Mouse (Mus musculus) lung, embryonic 16.5 days (tissue): ENCODE data around the gene Ifnz. TPM values are rescaled to one million over a fixed set of nuclear protein-coding genes. Genes with fewer than 3 reads are reported as not detected.
"Not testable (repeated sequence)": the region's sequence is repeated elsewhere in the genome, so short reads cannot be mapped to it uniquely, and the experiment has no call there.

Experiments used
- ATAC-seq: fragments of 200-750 bp; cut with Nextera tagmentation; 2 replicates; pipeline ENCODE4 v1.8.0; 2017; ENCODE audit warnings: low read depth, mild to moderate bottlenecking, moderate library complexity
- H3K27ac ChIP-seq: fragments of 300-500 bp; sonication (generic); 2 replicates; pipeline ENCODE4 v1.5.1; 2014; ENCODE audit warnings: mild to moderate bottlenecking, control low read depth, low read length
- H3K27me3 ChIP-seq: fragments of 300-500 bp; sonication (generic); 2 replicates; pipeline ENCODE4 v1.6.1; 2014; ENCODE audit warnings: low read depth, low read length, mixed read lengths; ENCODE audit not compliant: control insufficient read depth, insufficient read depth
- H3K36me3 ChIP-seq: fragments of 300-500 bp; sonication (generic); 2 replicates; pipeline ENCODE4 v1.6.1; 2014; ENCODE audit warnings: low read length; ENCODE audit not compliant: control insufficient read depth, insufficient read depth
- H3K4me1 ChIP-seq: fragments of 300-500 bp; sonication (generic); replicated peaks from 2 replicates; pipeline ENCODE4 v1.6.1; 2014; ENCODE audit warnings: low read length, mixed read lengths; ENCODE audit not compliant: control insufficient read depth, insufficient read depth
- H3K4me2 ChIP-seq: fragments of 300-500 bp; sonication (generic); 2 replicates; pipeline ENCODE4 v1.6.1; 2014; ENCODE audit warnings: low read depth, low read length, control low read depth
- H3K4me3 ChIP-seq: fragments of 300-500 bp; sonication (generic); 2 replicates; pipeline ENCODE4 v1.5.1; 2014; ENCODE audit warnings: mild to moderate bottlenecking, low read length, control low read depth
- H3K9ac ChIP-seq: fragments of 300-500 bp; sonication (generic); 2 replicates; pipeline ENCODE4 v1.6.1; 2014; ENCODE audit warnings: low read length, control low read depth
- H3K9me3 ChIP-seq: fragments of 300-500 bp; sonication (generic); 2 replicates; pipeline ENCODE4 v1.6.1; 2016; ENCODE audit warnings: low read length; ENCODE audit not compliant: control insufficient read depth
- WGBS: fragments of 180-500 bp; shearing (Covaris S2); extraction: QIAGEN DNeasy Blood & Tissue Kit; methylation state at CpG from one replicate; pipeline ENCODE4 v1.1.7; 2014; 5-methylcytosine and 5-hydroxymethylcytosine counted together
- polyA plus RNA-seq: library from polyadenylated mRNA; unstranded; fragments of >200 nt; fragmentation: Nextera tagmentation; extraction: Ambion mirVana; gene quantifications from 2 replicates; pipeline ENCODE4 v1.2.1, GENCODE M21; 2015

The Ifnz gene
- polyA plus RNA-seq, 1 experiment from 2014 or later, result 0.34 TPM

- not testable (repeated sequence) for H3K36me3 ChIP-seq, H3K9me3 ChIP-seq, H3K27me3 ChIP-seq, H3K4me1 ChIP-seq
- Histone ChIP-seq H3K9ac (peak overlapping the region; percentile 76), H3K27ac (peak overlapping the region; percentile 97), H3K4me3 (peak overlapping the region; percentile 60), H3K4me2 (peak overlapping the region; percentile 73)
- peak; percentile 100 for ATAC-seq
- under 1% methylated on average over 11 of the region's 21 CpGs for WGBS
These were observed 24.3 kb upstream of the Ifnz start for GRCm38 (mm10) chr4:88757628-88758031.

- WGBS, result 84% methylated on average over 7 of the region's 9 CpGs
- not testable (repeated sequence) for ATAC-seq, H3K4me1 ChIP-seq
These were observed 23.2 kb upstream of the Ifnz start for GRCm38 (mm10) chr4:88758751-88759150.

GRCm38 (mm10) chr4:88759610-88760268 lies 22.2 kb upstream of the Ifnz start, which contains the start of gene Gm13283:
TSS of gene Gm13283 (plus strand) at chr4:88760119.
- not testable (repeated sequence) for ATAC-seq, H3K27me3 ChIP-seq, H3K36me3 ChIP-seq, H3K27ac ChIP-seq, H3K4me1 ChIP-seq, H3K9me3 ChIP-seq
- 20% methylated on average over 8 of the region's 14 CpGs for WGBS
- H3K4me3 ChIP-seq, result peak within 1 kb of the TSS; percentile 29
- H3K9ac ChIP-seq, result 0 out of 2 replicates have a peak within 1 kb of the TSS, but pooled peaks have one; percentile 32
- peak within 1 kb of the TSS; percentile 40 for H3K4me2 ChIP-seq

More at GRCm38 (mm10) chr4:88758751-88759150, 23.2 kb upstream of the Ifnz start:
- H3K4me3 ChIP-seq, H3K27me3 ChIP-seq, H3K9ac ChIP-seq, H3K27ac ChIP-seq, H3K4me2 ChIP-seq, H3K36me3 ChIP-seq, H3K9me3 ChIP-seq: not testable (repeated sequence)

- H3K27ac ChIP-seq, ATAC-seq, H3K36me3 ChIP-seq, H3K9me3 ChIP-seq, H3K4me1 ChIP-seq, H3K27me3 ChIP-seq: not testable (repeated sequence)
- Histone ChIP-seq H3K4me2 (peak overlapping the region; percentile 40), H3K9ac (0 out of 2 replicates have a peak overlapping the region, but pooled peaks have one; percentile 32), H3K4me3 (peak overlapping the region; percentile 29)
- under 1% methylated on average over 20 of the region's 28 CpGs for WGBS
These were observed 21.5 kb upstream of the Ifnz start for GRCm38 (mm10) chr4:88760431-88760830.

GRCm38 (mm10) chr4:88761776-88762175 lies 20.2 kb upstream of the Ifnz start:
- ATAC-seq, result not testable (repeated sequence)

GRCm38 (mm10) chr4:88762341-88762740 lies 19.6 kb upstream of the Ifnz start:
- H3K36me3 ChIP-seq, H3K9me3 ChIP-seq, H3K27ac ChIP-seq, H3K4me3 ChIP-seq, H3K4me2 ChIP-seq, ATAC-seq, H3K4me1 ChIP-seq, H3K9ac ChIP-seq, H3K27me3 ChIP-seq: not testable (repeated sequence)
- 48% methylated on average over 8 of the region's 9 CpGs for WGBS

More at GRCm38 (mm10) chr4:88761776-88762175, 20.2 kb upstream of the Ifnz start:
- not testable (repeated sequence) for H3K36me3 ChIP-seq, H3K27ac ChIP-seq, H3K4me1 ChIP-seq, H3K9ac ChIP-seq, H3K4me3 ChIP-seq, H3K27me3 ChIP-seq, H3K4me2 ChIP-seq, H3K9me3 ChIP-seq
- 67% methylated on average over 6 of the region's 8 CpGs for WGBS

- not testable (repeated sequence) for ATAC-seq
These were observed 18.4 kb upstream of the Ifnz start for GRCm38 (mm10) chr4:88763384-88764018.

GRCm38 (mm10) chr4:88773534-88773933 lies 8.4 kb upstream of the Ifnz start, which contains the start of gene Gm13290:
TSS of gene Gm13290 (plus strand) at chr4:88773834.
- WGBS, result no CpG with 5 or more reads among the region's 32 CpGs
- H3K27me3 ChIP-seq, H3K9me3 ChIP-seq, H3K27ac ChIP-seq, H3K4me3 ChIP-seq, H3K9ac ChIP-seq, ATAC-seq, H3K4me1 ChIP-seq, H3K36me3 ChIP-seq, H3K4me2 ChIP-seq: not testable (repeated sequence)

More at GRCm38 (mm10) chr4:88763384-88764018, 18.4 kb upstream of the Ifnz start:
- peak overlapping the region; percentile 63; the same call in 1 of the 2 replicates for H3K27ac ChIP-seq
- WGBS, result 2% methylated on average over 23 of the region's 42 CpGs
- H3K27me3 ChIP-seq, H3K4me1 ChIP-seq, H3K36me3 ChIP-seq, H3K9me3 ChIP-seq: not testable (repeated sequence)
- H3K9ac ChIP-seq, result peak overlapping the region; percentile 28; the same call in 1 of the 2 replicates
- peak overlapping the region; percentile 43 for H3K4me2 ChIP-seq
- H3K4me3 ChIP-seq, result peak overlapping the region; percentile 32

- not testable (repeated sequence) for H3K4me3 ChIP-seq, H3K9ac ChIP-seq, H3K36me3 ChIP-seq, H3K4me2 ChIP-seq, H3K9me3 ChIP-seq, H3K27ac ChIP-seq, H3K27me3 ChIP-seq, ATAC-seq, H3K4me1 ChIP-seq
- WGBS, result no CpG with 5 or more reads among the region's 29 CpGs
These were observed 5.3 kb upstream of the Ifnz start, which contains the start of gene Gm13289 for GRCm38 (mm10) chr4:88776622-88777021. TSS of gene Gm13289 (plus strand) at chr4:88776922.
